Mouse (Mus musculus) small intestine, adult 2 months (tissue): ENCODE measurements around the gene Nkx2-1. TPM values are rescaled to one million over a fixed set of nuclear protein-coding genes. Genes with fewer than 3 reads are reported as not detected.
"Not testable (repeated sequence)": the region's sequence is repeated elsewhere in the genome, so short reads cannot be mapped to it uniquely, and the experiment has no call there.

Source experiments
- H3K27ac ChIP-seq: fragments of 200-500 bp; 2 replicates; pipeline ENCODE4 v1.5.1; 2012; ENCODE audit warnings: low read depth, low read length, control low read depth, inconsistent platforms; ENCODE audit not compliant: insufficient read depth
- H3K27me3 ChIP-seq: fragments of 200-500 bp; 2 replicates; pipeline ENCODE4 v1.6.1; 2012; ENCODE audit warnings: mild to moderate bottlenecking, moderate library complexity, low read length, inconsistent platforms; ENCODE audit not compliant: control insufficient read depth, insufficient read depth
- H3K36me3 ChIP-seq: fragments of 200-500 bp; 2 replicates; pipeline ENCODE4 v1.6.1; 2012; ENCODE audit warnings: mild to moderate bottlenecking, low read length, control low read depth, inconsistent platforms; ENCODE audit not compliant: control insufficient read depth, insufficient read depth
- H3K4me1 ChIP-seq: fragments of 200-500 bp; 2 replicates; pipeline ENCODE4 v1.6.1; 2012; ENCODE audit warnings: low read length, inconsistent platforms, mixed read lengths; ENCODE audit not compliant: control insufficient read depth, insufficient read depth, insufficient read length
- H3K4me3 ChIP-seq: fragments of 200-500 bp; 2 replicates; pipeline ENCODE4 v1.5.1; 2012; ENCODE audit warnings: low read depth, mild to moderate bottlenecking, control low read depth, inconsistent platforms, low read length, moderate library complexity
- CTCF ChIP-seq: fragments of 200-500 bp; IDR thresholded peaks from 2 replicates; pipeline ENCODE4 v1.5.1; 2012; ENCODE audit warnings: low read depth, mild to moderate bottlenecking, control low read depth, inconsistent platforms, low read length, moderate library complexity, mixed read lengths; ENCODE audit not compliant: insufficient replicate concordance, insufficient read length; ENCODE audit errors: extremely low read depth
- POLR2A ChIP-seq: fragments of 200-500 bp; IDR thresholded peaks from 2 replicates; pipeline ENCODE4 v1.6.1; 2012; ENCODE audit warnings: low read depth, mild to moderate bottlenecking, control low read depth, inconsistent platforms, low read length, moderate library complexity
- WGBS: fragments of 180-500 bp; shearing (Covaris S2); methylation state at CpG from one replicate; pipeline ENCODE4 v1.1.7; 2018; 5-methylcytosine and 5-hydroxymethylcytosine counted together
- polyA plus RNA-seq: library from polyadenylated mRNA; depleted of rRNA; stranded (reverse); fragments of >200 nt; gene quantifications from 2 replicates; pipeline ENCODE4 v1.2.3, GENCODE M21; 2012

Nkx2-1 gene
- polyA plus RNA-seq, 1 experiment: not detected

GRCm38 (mm10) chr12:56529931-56530330, 6.8 kb downstream of the Nkx2-1 start:
- 6% methylated on average over 3 of the region's 3 CpGs for WGBS
- no peak for TF ChIP-seq POLR2A
- TF ChIP-seq CTCF: no peak
- Histone ChIP-seq H3K27me3 (peaks cover 53% of the 10 kb centered on the region), H3K4me1 (no peaks in the 10 kb centered on the region), H3K36me3 (no peaks in the 10 kb centered on the region), H3K4me3 (no peak overlapping the region), H3K27ac (no peak overlapping the region)

- 3% methylated on average over 36 of the region's 36 CpGs for whole genome bisulfite sequencing
- no peak for TF ChIP-seq CTCF
- no peak for TF ChIP-seq POLR2A
- Histone ChIP-seq H3K27ac (no peak overlapping the region), H3K4me1 (no peaks in the 10 kb centered on the region), H3K4me3 (no peak overlapping the region), H3K27me3 (peaks cover 52% of the 10 kb centered on the region), H3K36me3 (no peaks in the 10 kb centered on the region)
Measured at GRCm38 (mm10) chr12:56528881-56529681, 7.6 kb downstream of the Nkx2-1 start.

- Histone ChIP-seq H3K36me3 (no peaks in the 10 kb centered on the region), H3K27me3 (peaks cover 43% of the 10 kb centered on the region), H3K4me1 (no peaks in the 10 kb centered on the region), H3K4me3 (no peak overlapping the region), H3K27ac (no peak overlapping the region)
- no peak for TF ChIP-seq CTCF
- TF ChIP-seq POLR2A: no peak
- 6% methylated on average over 8 of the region's 8 CpGs for WGBS
Measured at GRCm38 (mm10) chr12:56528034-56528570, 8.6 kb downstream of the Nkx2-1 start.

- no peak overlapping the region for H3K4me3 ChIP-seq
- no peak overlapping the region for H3K27ac ChIP-seq
- no peaks in the 10 kb centered on the region for H3K4me1 ChIP-seq
- no peaks in the 10 kb centered on the region for H3K36me3 ChIP-seq
- TF ChIP-seq CTCF (no peak), POLR2A (no peak)
- 25% methylated on average over 4 of the region's 4 CpGs for WGBS
- peaks cover 46% of the 10 kb centered on the region for H3K27me3 ChIP-seq
Measured at GRCm38 (mm10) chr12:56527071-56527470, 9.6 kb downstream of the Nkx2-1 start.

GRCm38 (mm10) chr12:56525219-56525797, 11.4 kb downstream of the Nkx2-1 start:
- not testable (repeated sequence) for H3K36me3 ChIP-seq, H3K4me1 ChIP-seq, H3K4me3 ChIP-seq, H3K27ac ChIP-seq
- peaks cover 59% of the 10 kb centered on the region for H3K27me3 ChIP-seq
- 12% methylated on average over 11 of the region's 16 CpGs for WGBS

GRCm38 (mm10) chr12:56524201-56524600, 12.5 kb downstream of the Nkx2-1 start:
- peaks cover 60% of the 10 kb centered on the region for H3K27me3 ChIP-seq
- no peak overlapping the region for H3K4me3 ChIP-seq
- 14% methylated on average over 14 of the region's 14 CpGs for WGBS
- H3K36me3 ChIP-seq: no peaks in the 10 kb centered on the region
- no peak overlapping the region for H3K27ac ChIP-seq
- H3K4me1 ChIP-seq: no peaks in the 10 kb centered on the region
- TF ChIP-seq POLR2A (no peak), CTCF (no peak)

- H3K4me1 ChIP-seq: no peaks in the 10 kb centered on the region
- 32% methylated on average over 4 of the region's 4 CpGs for WGBS
- TF ChIP-seq POLR2A: no peak
- TF ChIP-seq CTCF: no peak
- H3K27me3 ChIP-seq: peaks cover 46% of the 10 kb centered on the region
- H3K27ac ChIP-seq: no peak overlapping the region
- no peaks in the 10 kb centered on the region for H3K36me3 ChIP-seq
- no peak overlapping the region for H3K4me3 ChIP-seq
Measured at GRCm38 (mm10) chr12:56522191-56522590, 14.5 kb downstream of the Nkx2-1 start.
